Mouse (Mus musculus) embryonic facial prominence, embryonic 10.5 days (tissue): ENCODE measurements at regions not wholly inside any gene's neighbourhood (a gene's known extent, or its start where the extent isn't known, plus 50 kb on each side); places are given as distances from the start of the nearest gene placed in this dataset.

ENCODE experiments used
- DNase-seq: peaks from one replicate; pipeline ENCODE4 v3.0.0-alpha.2; 2017; ENCODE audit warnings: low spot score
- H3K27ac ChIP-seq: fragments of 300-500 bp; sonication (generic); replicated peaks from 2 replicates; pipeline ENCODE4 v1.5.1; 2016; ENCODE audit warnings: mild to moderate bottlenecking
- H3K27me3 ChIP-seq: fragments of 300-500 bp; sonication (generic); replicated peaks from 2 replicates; pipeline ENCODE4 v1.6.1; 2016; ENCODE audit warnings: low read depth, mild to moderate bottlenecking; ENCODE audit not compliant: poor library complexity, severe bottlenecking
- H3K36me3 ChIP-seq: fragments of 300-500 bp; sonication (generic); replicated peaks from 2 replicates; pipeline ENCODE4 v1.6.1; 2016; ENCODE audit warnings: mild to moderate bottlenecking, moderate library complexity
- H3K4me1 ChIP-seq: fragments of 300-500 bp; sonication (generic); 2 replicates; pipeline ENCODE4 v1.6.1; 2016
- H3K4me3 ChIP-seq: fragments of 300-500 bp; sonication (generic); 2 replicates; pipeline ENCODE4 v1.5.1; 2016; ENCODE audit warnings: mild to moderate bottlenecking, moderate library complexity
- H3K9me3 ChIP-seq: fragments of 300-500 bp; sonication (generic); 2 replicates; pipeline ENCODE4 v1.6.1; 2016; ENCODE audit warnings: mild to moderate bottlenecking
- WGBS: fragments of 180-500 bp; shearing (Covaris S2); methylation state at CpG from one replicate; pipeline ENCODE4 v1.1.7; 2016; 5-methylcytosine and 5-hydroxymethylcytosine counted together

GRCm38 (mm10) chr7:58310096-58310495 is 345.9 kb upstream of the Atp10a start:
- H3K36me3 ChIP-seq: no peaks in the 10 kb centered on the region
- H3K9me3 ChIP-seq: no peaks in the 10 kb centered on the region
- WGBS: 84% methylated on average over 2 of the region's 2 CpGs
- no peak overlapping the region for H3K4me3 ChIP-seq
- DNase-seq: no peak
- no peaks in the 10 kb centered on the region for H3K27me3 ChIP-seq
- no peaks in the 10 kb centered on the region for H3K4me1 ChIP-seq
- no peak overlapping the region for H3K27ac ChIP-seq

DNA sequence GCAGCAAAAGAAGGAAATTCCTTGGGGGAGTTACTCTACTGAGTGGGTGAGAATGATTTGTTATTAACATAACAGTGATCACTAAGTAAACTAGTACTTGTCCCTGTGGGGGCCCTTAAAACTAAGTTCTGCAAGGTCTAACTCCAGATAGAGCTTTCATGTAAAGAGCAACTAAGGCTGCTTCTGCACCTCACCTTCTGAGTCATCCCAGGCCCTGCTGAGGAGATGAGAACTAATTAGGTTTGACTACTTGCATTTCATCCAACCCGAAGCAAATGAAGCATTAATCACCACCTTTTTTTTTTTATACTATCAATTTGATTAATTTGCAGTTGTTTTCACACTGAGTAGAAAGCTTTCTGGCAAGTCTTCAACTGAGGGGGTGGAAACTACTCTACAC is 333.6 kb upstream of the Atp10a start:
- Histone ChIP-seq H3K4me1 (no peaks in the 10 kb centered on the region), H3K27ac (no peak overlapping the region), H3K9me3 (no peaks in the 10 kb centered on the region), H3K27me3 (no peaks in the 10 kb centered on the region), H3K36me3 (no peaks in the 10 kb centered on the region), H3K4me3 (no peak overlapping the region)
- no peak for DNase-seq
- 50% methylated on average over 1 of the region's 1 CpGs for WGBS

DNA sequence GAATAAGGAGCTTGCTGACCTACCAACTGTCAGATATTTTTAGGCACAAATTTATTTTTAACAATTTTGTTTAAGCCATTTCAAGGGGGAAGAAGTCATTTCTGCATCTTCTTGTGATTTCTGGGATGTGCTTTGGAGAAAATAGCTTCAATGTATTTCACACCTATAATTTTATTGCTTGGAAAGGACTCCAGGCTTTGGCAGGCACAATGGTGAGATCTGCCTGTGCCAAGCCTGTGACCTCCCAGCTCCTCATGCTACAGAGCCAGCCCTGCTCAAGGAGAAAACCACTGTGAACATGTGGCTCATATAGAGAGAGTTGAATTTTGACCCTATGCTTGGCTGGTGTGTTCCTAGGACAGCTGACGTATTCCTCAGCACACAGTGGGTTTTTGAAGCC is 288.6 kb upstream of the Atp10a start:
- Histone ChIP-seq H3K36me3 (no peaks in the 10 kb centered on the region), H3K9me3 (no peaks in the 10 kb centered on the region), H3K27me3 (no peaks in the 10 kb centered on the region), H3K4me3 (no peak overlapping the region), H3K27ac (no peak overlapping the region), H3K4me1 (no peaks in the 10 kb centered on the region)
- 88% methylated on average over 1 of the region's 1 CpGs for WGBS
- DNase-seq: no peak

GRCm38 (mm10) chr7:58383401-58383800 is 272.6 kb upstream of the Atp10a start:
- Histone ChIP-seq H3K4me3 (no peak overlapping the region), H3K4me1 (no peaks in the 10 kb centered on the region), H3K9me3 (no peaks in the 10 kb centered on the region), H3K27me3 (no peaks in the 10 kb centered on the region), H3K27ac (no peak overlapping the region), H3K36me3 (no peaks in the 10 kb centered on the region)
- no peak for DNase-seq
- 88% methylated on average over 1 of the region's 1 CpGs for WGBS

GRCm38 (mm10) chr7:58388326-58388725 is 267.6 kb upstream of the Atp10a start:
- Histone ChIP-seq H3K4me3 (no peak overlapping the region), H3K4me1 (no peaks in the 10 kb centered on the region), H3K27me3 (no peaks in the 10 kb centered on the region), H3K36me3 (no peaks in the 10 kb centered on the region), H3K27ac (no peak overlapping the region), H3K9me3 (no peaks in the 10 kb centered on the region)
- WGBS: 68% methylated on average over 1 of the region's 1 CpGs
- DNase-seq: no peak

DNA sequence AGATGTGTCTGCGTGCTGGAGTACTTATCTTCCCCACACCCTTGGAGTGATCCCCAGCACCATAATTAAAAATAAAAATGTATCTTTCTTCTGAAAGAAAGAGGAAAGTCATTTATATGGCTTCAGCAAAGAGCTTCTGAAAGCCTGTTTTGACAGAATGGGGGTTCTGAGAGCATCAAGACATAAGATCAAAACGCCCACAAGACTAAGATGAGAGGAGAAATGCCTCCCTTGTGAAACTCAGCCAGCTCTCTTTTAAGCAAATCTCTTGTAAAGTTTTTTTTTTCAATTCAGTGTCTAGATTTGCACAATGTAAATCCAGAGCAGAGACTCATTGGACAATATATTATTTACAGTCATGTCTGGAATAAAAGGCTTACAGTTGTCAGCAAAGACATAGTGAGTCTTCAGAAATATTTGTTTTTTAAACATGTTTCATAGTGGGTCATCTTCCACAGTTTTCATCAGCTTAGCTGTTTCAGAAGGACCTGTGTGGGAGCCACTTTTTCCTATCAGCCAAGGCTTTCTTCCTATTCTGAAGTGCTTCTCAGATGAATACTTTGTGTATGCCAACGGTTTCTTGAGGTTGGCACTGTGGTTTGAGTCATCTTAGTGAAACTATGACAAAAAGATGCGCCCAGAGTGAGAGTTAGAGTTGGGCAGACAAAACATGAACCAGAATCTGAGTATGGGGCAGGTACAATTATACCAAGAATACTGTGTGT is 263.4 kb upstream of the Atp10a start:
- peaks cover under 1% of the 10 kb centered on the region for H3K4me1 ChIP-seq
- 85% methylated on average over 4 of the region's 4 CpGs for WGBS
- no peaks in the 10 kb centered on the region for H3K9me3 ChIP-seq
- no peak overlapping the region for H3K4me3 ChIP-seq
- no peak overlapping the region for H3K27ac ChIP-seq
- no peak for DNase-seq
- no peaks in the 10 kb centered on the region for H3K27me3 ChIP-seq
- H3K36me3 ChIP-seq: no peaks in the 10 kb centered on the region

DNA sequence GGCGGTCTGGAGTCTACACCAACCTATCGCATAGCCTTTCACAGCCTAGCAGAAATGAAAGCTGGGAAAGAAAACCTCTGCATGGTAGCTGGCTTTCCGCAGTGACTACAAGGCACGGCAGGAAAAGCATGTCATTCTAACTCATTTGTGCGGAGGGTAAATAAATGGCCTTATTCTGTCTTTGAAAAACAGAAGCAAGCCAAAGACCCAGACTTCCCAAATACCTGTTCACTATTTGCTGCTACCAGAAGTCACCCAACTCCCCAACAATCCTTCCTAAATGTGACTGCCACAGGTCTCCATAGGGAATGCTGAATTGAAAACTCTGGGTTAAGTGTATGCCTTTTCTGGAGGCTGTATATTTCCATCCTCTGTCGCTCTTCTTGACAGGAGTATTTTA is 258.0 kb upstream of the Atp10a start:
- Histone ChIP-seq H3K4me1 (peaks cover 13% of the 10 kb centered on the region), H3K27me3 (no peaks in the 10 kb centered on the region), H3K9me3 (no peaks in the 10 kb centered on the region), H3K4me3 (peak overlapping the region; percentile 63), H3K36me3 (no peaks in the 10 kb centered on the region), H3K27ac (peak overlapping the region; percentile 90)
- 17% methylated on average over 6 of the region's 6 CpGs for WGBS
- peak; percentile 27 for DNase-seq

- 2% methylated on average over 9 of the region's 9 CpGs for WGBS
- DNase-seq: peak; percentile 9
- H3K4me3 ChIP-seq: peak overlapping the region; percentile 63
Observed at GRCm38 (mm10) chr7:58398558-58399144, 257.3 kb upstream of the Atp10a start.

DNA sequence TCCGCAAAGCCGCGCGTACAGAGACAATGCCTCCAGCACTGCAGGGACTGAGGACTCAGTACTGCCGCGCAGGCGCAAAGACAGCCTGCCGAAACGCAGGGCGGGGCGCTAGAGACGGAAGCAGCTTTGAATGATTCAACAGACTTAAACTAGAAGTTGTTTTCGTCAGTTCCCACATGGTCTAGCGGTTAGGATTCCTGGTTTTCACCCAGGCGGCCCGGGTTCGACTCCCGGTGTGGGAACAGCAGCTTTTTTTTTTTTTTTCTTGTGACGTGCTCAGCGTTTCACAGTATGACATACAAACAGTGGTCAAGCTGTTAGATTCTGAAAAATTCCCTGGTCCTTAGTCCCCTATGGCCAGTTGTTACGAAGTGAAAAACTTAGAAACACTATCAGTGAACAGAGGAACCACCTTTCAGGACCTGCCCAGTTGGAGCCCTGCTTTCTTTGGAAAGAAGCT is 256.8 kb upstream of the Atp10a start:
- DNase-seq: peak; percentile 93
- Histone ChIP-seq H3K36me3 (no peaks in the 10 kb centered on the region), H3K27ac (peak overlapping the region; percentile 90), H3K4me1 (peaks cover 13% of the 10 kb centered on the region), H3K27me3 (no peaks in the 10 kb centered on the region), H3K9me3 (no peaks in the 10 kb centered on the region), H3K4me3 (peak overlapping the region; percentile 63)
- 0% methylated on average over 21 of the region's 21 CpGs for WGBS

More at GRCm38 (mm10) chr7:58398558-58399144, 257.3 kb upstream of the Atp10a start:
- Histone ChIP-seq H3K27me3 (no peaks in the 10 kb centered on the region), H3K9me3 (no peaks in the 10 kb centered on the region), H3K36me3 (no peaks in the 10 kb centered on the region), H3K27ac (peak overlapping the region; percentile 90), H3K4me1 (peaks cover 13% of the 10 kb centered on the region)

- no peak for DNase-seq
Observed at GRCm38 (mm10) chr7:58399651-58400050, 256.3 kb upstream of the Atp10a start.

GRCm38 (mm10) chr7:58400594-58400993 is 255.4 kb upstream of the Atp10a start:
- no peak overlapping the region for H3K27ac ChIP-seq
- no peak for DNase-seq
- H3K36me3 ChIP-seq: no peaks in the 10 kb centered on the region
- no peaks in the 10 kb centered on the region for H3K27me3 ChIP-seq
- 78% methylated on average over 1 of the region's 1 CpGs for WGBS
- no peak overlapping the region for H3K4me3 ChIP-seq
- no peaks in the 10 kb centered on the region for H3K9me3 ChIP-seq
- peaks cover 13% of the 10 kb centered on the region for H3K4me1 ChIP-seq

More at GRCm38 (mm10) chr7:58399651-58400050, 256.3 kb upstream of the Atp10a start:
- WGBS: 61% methylated on average over 5 of the region's 5 CpGs
- H3K36me3 ChIP-seq: no peaks in the 10 kb centered on the region
- H3K4me3 ChIP-seq: peak overlapping the region; percentile 63
- no peaks in the 10 kb centered on the region for H3K27me3 ChIP-seq
- H3K27ac ChIP-seq: peak overlapping the region; percentile 76
- H3K9me3 ChIP-seq: no peaks in the 10 kb centered on the region
- peaks cover 13% of the 10 kb centered on the region for H3K4me1 ChIP-seq

GRCm38 (mm10) chr7:58436888-58437625 is 218.9 kb upstream of the Atp10a start:
- Histone ChIP-seq H3K27me3 (no peaks in the 10 kb centered on the region), H3K36me3 (no peaks in the 10 kb centered on the region), H3K4me1 (no peaks in the 10 kb centered on the region), H3K27ac (no peak overlapping the region), H3K9me3 (no peaks in the 10 kb centered on the region), H3K4me3 (no peak overlapping the region)
- WGBS: 73% methylated on average over 2 of the region's 2 CpGs
- DNase-seq: no peak
